Mouse (Mus musculus) ES-Bruce4 (cell line): ENCODE results near the gene Olfr116. TPM values are rescaled to one million over a fixed set of nuclear protein-coding genes. Genes with fewer than 3 reads are reported as not detected.

Experiments used
- H3K27ac ChIP-seq: 2 replicates; pipeline ENCODE4 v1.5.1; 2012; ENCODE audit warnings: low read length, inconsistent platforms; ENCODE audit not compliant: insufficient read depth
- H3K27me3 ChIP-seq: 2 replicates; pipeline ENCODE4 v1.6.1; 2012; ENCODE audit warnings: mild to moderate bottlenecking, low read length, inconsistent platforms; ENCODE audit not compliant: control insufficient read depth, poor library complexity, insufficient read depth, severe bottlenecking
- H3K36me3 ChIP-seq: 2 replicates; pipeline ENCODE4 v1.6.1; 2012; ENCODE audit warnings: inconsistent platforms, mild to moderate bottlenecking, low read length, moderate library complexity; ENCODE audit not compliant: control insufficient read depth, poor library complexity, insufficient read depth, severe bottlenecking
- H3K4me1 ChIP-seq: one replicate; pipeline ENCODE4 v1.8.1; 2011; ENCODE audit warnings: low read length; ENCODE audit not compliant: control insufficient read depth, insufficient read depth
- H3K4me3 ChIP-seq: 2 replicates; pipeline ENCODE4 v1.5.1; 2011; ENCODE audit warnings: low read depth, mild to moderate bottlenecking, low read length
- H3K9ac ChIP-seq: 2 replicates; pipeline ENCODE4 v1.6.1; 2012; ENCODE audit warnings: low read depth, mild to moderate bottlenecking, inconsistent platforms; ENCODE audit not compliant: poor library complexity, severe bottlenecking
- H3K9me3 ChIP-seq: replicated peaks from 2 replicates; pipeline ENCODE4 v1.6.1; 2012; ENCODE audit warnings: mild to moderate bottlenecking, low read length, inconsistent platforms; ENCODE audit not compliant: control insufficient read depth, poor library complexity, insufficient read depth, severe bottlenecking
- CTCF ChIP-seq: IDR thresholded peaks from one replicate; pipeline ENCODE4 v1.8.1; 2011; ENCODE audit warnings: low read depth, low read length
- EP300 ChIP-seq: IDR thresholded peaks from 2 replicates; pipeline ENCODE4 v1.6.1; 2011; ENCODE audit warnings: low read depth, low read length; ENCODE audit not compliant: insufficient read depth
- POLR2A ChIP-seq: IDR thresholded peaks from one replicate; pipeline ENCODE4 v1.8.1; 2011; ENCODE audit warnings: low read length; ENCODE audit not compliant: insufficient read depth
- polyA plus RNA-seq: library from polyadenylated mRNA; stranded (reverse); fragments of >200 nt; gene quantifications from 2 replicates; pipeline ENCODE4 v1.2.4, GENCODE M21; 2011; ENCODE audit warnings: low read depth; ENCODE audit not compliant: missing spikeins, insufficient read depth, insufficient read length

Gene Olfr116
- not detected in 2 replicates for polyA plus RNA-seq

- no peaks in the 10 kb centered on the region for H3K36me3 ChIP-seq
These were observed at the start of gene Olfr116, which contains the start of gene Olfr115 for GRCm38 (mm10) chr17:37627009-37627408. Gene Olfr116, minus strand, starts transcription at chr17:37627199. Gene Olfr115, minus strand, starts transcription at chr17:37627109.

DNA sequence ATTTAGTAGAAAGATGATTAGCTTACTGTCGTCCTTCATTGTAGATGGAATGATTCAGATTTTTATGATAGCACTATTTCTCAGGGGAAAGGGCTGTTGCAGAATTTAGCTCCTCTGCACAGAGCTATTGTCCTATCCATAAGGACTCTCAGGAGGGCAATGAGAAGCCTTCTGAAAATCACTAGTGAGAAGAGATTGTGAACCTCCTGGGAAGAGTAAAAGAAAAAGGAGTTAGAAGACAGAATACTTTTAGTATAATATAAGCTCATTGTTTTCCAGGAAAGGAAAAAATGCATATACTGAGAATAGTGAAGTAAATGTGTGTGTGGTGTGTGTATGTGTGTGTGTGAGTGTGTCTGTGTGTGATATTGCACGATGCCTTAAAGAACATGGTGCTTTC lies 39.7 kb upstream of the Olfr116 start, which contains the start of gene Olfr118:
Olfr118 (plus strand) TSS at position 301 of the 400 bp plus-strand sequence.
- H3K4me1 ChIP-seq: no peaks in the 10 kb centered on the region
- H3K36me3 ChIP-seq: no peaks in the 10 kb centered on the region
- TF ChIP-seq POLR2A (no peak), EP300 (no peak), CTCF (no peak)
- no peak within 1 kb of the TSS for H3K27ac ChIP-seq
- H3K9me3 ChIP-seq: no peaks in the 10 kb centered on the region
- no peak within 1 kb of the TSS for H3K9ac ChIP-seq
- H3K4me3 ChIP-seq: no peak within 1 kb of the TSS
- no peaks in the 10 kb centered on the region for H3K27me3 ChIP-seq

More at GRCm38 (mm10) chr17:37627009-37627408, at the start of gene Olfr116, which contains the start of gene Olfr115:
- Histone ChIP-seq H3K27me3 (no peaks in the 10 kb centered on the region), H3K27ac (no peak within 1 kb of the TSS), H3K9me3 (peaks cover 7% of the 10 kb centered on the region), H3K4me1 (no peaks in the 10 kb centered on the region), H3K4me3 (no peak within 1 kb of the TSS), H3K9ac (no peak within 1 kb of the TSS)
- TF ChIP-seq CTCF: no peak
- no peak for TF ChIP-seq EP300
- TF ChIP-seq POLR2A: no peak

GRCm38 (mm10) chr17:37663682-37664081 lies 36.7 kb upstream of the Olfr116 start, which contains the start of gene Olfr117:
Gene Olfr117, minus strand, starts transcription at chr17:37663782.
- no peak within 1 kb of the TSS for H3K9ac ChIP-seq
- H3K27ac ChIP-seq: no peak within 1 kb of the TSS
- H3K27me3 ChIP-seq: no peaks in the 10 kb centered on the region
- H3K9me3 ChIP-seq: no peaks in the 10 kb centered on the region
- H3K4me3 ChIP-seq: no peak within 1 kb of the TSS
- no peaks in the 10 kb centered on the region for H3K36me3 ChIP-seq
- H3K4me1 ChIP-seq: no peaks in the 10 kb centered on the region
- TF ChIP-seq CTCF (no peak), EP300 (no peak), POLR2A (no peak)

DNA sequence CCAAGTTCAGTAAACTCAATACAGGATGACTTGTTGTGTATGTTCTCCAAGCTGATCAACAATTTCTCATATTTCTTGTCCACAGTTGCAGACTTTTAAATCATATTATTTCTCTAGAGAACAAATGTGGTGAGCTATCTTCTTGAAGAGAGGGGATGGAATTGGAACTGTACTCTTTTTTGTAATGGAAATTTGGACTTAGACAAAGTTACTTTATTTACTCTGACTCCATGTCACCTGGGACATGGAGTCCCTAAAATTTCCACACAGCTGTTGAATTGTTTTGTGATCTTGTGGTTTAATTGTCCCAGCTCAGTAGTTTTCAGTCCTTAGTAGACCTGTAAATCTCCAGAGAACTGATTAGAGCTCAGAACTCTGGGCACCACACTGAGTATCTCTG lies 34.4 kb downstream of the Olfr116 start, which contains the start of gene Olfr114:
Olfr114 (minus strand) TSS at position 101 of the 400 bp plus-strand sequence.
- no peak within 1 kb of the TSS for H3K27ac ChIP-seq
- no peaks in the 10 kb centered on the region for H3K4me1 ChIP-seq
- no peak within 1 kb of the TSS for H3K9ac ChIP-seq
- no peaks in the 10 kb centered on the region for H3K27me3 ChIP-seq
- H3K36me3 ChIP-seq: no peaks in the 10 kb centered on the region
- no peak for TF ChIP-seq POLR2A
- TF ChIP-seq EP300: no peak
- no peak for TF ChIP-seq CTCF
- H3K4me3 ChIP-seq: no peak within 1 kb of the TSS
- H3K9me3 ChIP-seq: no peaks in the 10 kb centered on the region

DNA sequence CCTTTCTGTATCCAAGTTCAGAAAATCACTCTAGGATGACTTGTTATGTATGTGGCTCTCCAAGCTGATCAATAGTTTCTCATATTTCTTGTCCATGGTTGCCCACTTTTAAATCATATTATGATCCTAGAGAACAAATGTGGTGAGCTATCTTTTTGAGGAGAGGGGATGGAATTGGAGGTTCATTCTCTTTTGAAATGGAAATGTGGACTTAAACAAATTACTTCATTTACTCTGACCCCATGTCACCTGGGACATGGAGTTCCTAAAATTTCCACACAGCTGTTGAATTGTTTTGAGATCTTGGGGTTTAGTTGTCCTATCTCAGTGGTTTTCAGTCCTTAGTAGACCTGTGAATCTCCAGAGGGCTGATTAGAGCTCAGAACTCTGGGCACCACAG lies 49.4 kb downstream of the Olfr116 start, which contains the start of gene Olfr113:
Olfr113 (minus strand) TSS at position 101 of the 400 bp plus-strand sequence.
- Histone ChIP-seq H3K4me1 (no peaks in the 10 kb centered on the region), H3K36me3 (no peaks in the 10 kb centered on the region), H3K9me3 (peaks cover 8% of the 10 kb centered on the region), H3K27me3 (no peaks in the 10 kb centered on the region), H3K9ac (no peak within 1 kb of the TSS), H3K27ac (no peak within 1 kb of the TSS), H3K4me3 (no peak within 1 kb of the TSS)
- TF ChIP-seq CTCF: no peak
- no peak for TF ChIP-seq EP300
- no peak for TF ChIP-seq POLR2A

Other genes starting within 250 kb of the Olfr116 start
- gene Olfr105-ps, start 248.2 kb downstream of the Olfr116 start, polyA plus RNA-seq: not detected in 2 replicates
- not detected in 2 replicates for gene Olfr106-ps, start 236.8 kb downstream of the Olfr116 start, polyA plus RNA-seq
- gene Olfr107, start 228.0 kb downstream of the Olfr116 start, polyA plus RNA-seq: not detected in 2 replicates
- not detected in 2 replicates for gene Olfr108, start 181.7 kb downstream of the Olfr116 start, polyA plus RNA-seq
- gene Olfr109, start 168.3 kb downstream of the Olfr116 start, polyA plus RNA-seq: not detected in 2 replicates
- 0.52 TPM in 1 of 2 replicates, not detected in the other for gene H2-M2, start 143.6 kb downstream of the Olfr116 start, polyA plus RNA-seq
- not detected in 2 replicates for gene Olfr110, start 134.7 kb downstream of the Olfr116 start, polyA plus RNA-seq
- not detected in 2 replicates for gene Olfr111, start 119.2 kb downstream of the Olfr116 start, polyA plus RNA-seq
- not detected in 2 replicates for gene Olfr112, start 57.7 kb downstream of the Olfr116 start, polyA plus RNA-seq
- gene Olfr113, start 49.5 kb downstream of the Olfr116 start, polyA plus RNA-seq: not detected in 2 replicates
- not detected in 2 replicates for gene Olfr114, start 34.5 kb downstream of the Olfr116 start, polyA plus RNA-seq
- not detected in 2 replicates for gene Olfr115, start 90 bp downstream of the Olfr116 start, polyA plus RNA-seq
- not detected in 2 replicates for gene Olfr117, start 36.6 kb upstream of the Olfr116 start, polyA plus RNA-seq
- not detected in 2 replicates for gene Olfr118, start 39.8 kb upstream of the Olfr116 start, polyA plus RNA-seq
- not detected in 2 replicates for gene Olfr119, start 69.4 kb upstream of the Olfr116 start, polyA plus RNA-seq
- gene Olfr120, start 94.6 kb upstream of the Olfr116 start, polyA plus RNA-seq: not detected in 2 replicates
- not detected in 2 replicates for gene Olfr121, start 121.7 kb upstream of the Olfr116 start, polyA plus RNA-seq
- gene Olfr122, start 141.4 kb upstream of the Olfr116 start, polyA plus RNA-seq: not detected in 2 replicates
- not detected in 2 replicates for gene Olfr123, start 166.3 kb upstream of the Olfr116 start, polyA plus RNA-seq
- not detected in 2 replicates for gene Olfr124, start 172.7 kb upstream of the Olfr116 start, polyA plus RNA-seq
- gene Olfr125, start 205.8 kb upstream of the Olfr116 start, polyA plus RNA-seq: not detected in 2 replicates
- not detected in 2 replicates for gene Olfr126, start 220.3 kb upstream of the Olfr116 start, polyA plus RNA-seq